Mouse (Mus musculus) cortical plate, adult 2 months (tissue): Measurements from ENCODE around the gene Gm36210.

Source experiments
- CTCF ChIP-seq: fragments of 200-500 bp; IDR thresholded peaks from 2 replicates; pipeline ENCODE4 v1.5.1; 2011; ENCODE audit warnings: mild to moderate bottlenecking, control low read depth, low read length; ENCODE audit not compliant: insufficient read depth; ENCODE audit errors: extremely low read depth
- POLR2A ChIP-seq: fragments of 200-500 bp; IDR thresholded peaks from 2 replicates; pipeline ENCODE4 v1.6.1; 2011; ENCODE audit warnings: mild to moderate bottlenecking, low read length, control low read depth; ENCODE audit not compliant: insufficient read depth; ENCODE audit errors: extremely low read depth

GRCm38 (mm10) chr7:4919096-4919495, 12.8 kb upstream of the Gm36210 start:
- TF ChIP-seq POLR2A (no peak), CTCF (no peak)
